Mouse (Mus musculus) liver, embryonic 16.5 days (tissue): ENCODE measurements around the gene Ankmy1. TPM values are rescaled to one million over a fixed set of nuclear protein-coding genes. Genes with fewer than 3 reads are reported as not detected.

Experiments
- ATAC-seq: fragments of 200-750 bp; cut with Nextera tagmentation; 2 replicates; pipeline ENCODE4 v1.8.0; 2017; ENCODE audit warnings: low read depth, mild to moderate bottlenecking, moderate number of reproducible peaks, moderate library complexity
- H3K27ac ChIP-seq: fragments of 300-500 bp; sonication (generic); 2 replicates; pipeline ENCODE4 v1.5.1; 2014; ENCODE audit warnings: mild to moderate bottlenecking, low read length
- H3K27me3 ChIP-seq: fragments of 300-500 bp; sonication (generic); 2 replicates; pipeline ENCODE4 v1.6.1; 2014; ENCODE audit warnings: low read depth, low read length, mixed read lengths; ENCODE audit not compliant: control insufficient read depth, insufficient read depth
- H3K36me3 ChIP-seq: fragments of 300-500 bp; sonication (generic); 2 replicates; pipeline ENCODE4 v1.6.1; 2014; ENCODE audit warnings: mild to moderate bottlenecking; ENCODE audit not compliant: control insufficient read depth, insufficient read depth
- H3K4me1 ChIP-seq: fragments of 300-500 bp; sonication (generic); 2 replicates; pipeline ENCODE4 v1.6.1; 2014; ENCODE audit warnings: low read depth, low read length, mixed read lengths; ENCODE audit not compliant: control insufficient read depth
- H3K4me2 ChIP-seq: fragments of 300-500 bp; sonication (generic); 2 replicates; pipeline ENCODE4 v1.6.1; 2014; ENCODE audit warnings: low read depth, low read length, mixed read lengths
- H3K4me3 ChIP-seq: fragments of 300-500 bp; sonication (generic); 2 replicates; pipeline ENCODE4 v1.5.1; 2014; ENCODE audit warnings: low read depth, mild to moderate bottlenecking, low read length
- H3K9ac ChIP-seq: fragments of 300-500 bp; sonication (generic); 2 replicates; pipeline ENCODE4 v1.6.1; 2014; ENCODE audit warnings: low read depth, low read length
- H3K9me3 ChIP-seq: fragments of 300-500 bp; sonication (generic); replicated peaks from 2 replicates; pipeline ENCODE4 v1.6.1; 2016; ENCODE audit warnings: low read length; ENCODE audit not compliant: control insufficient read depth
- WGBS: fragments of 180-500 bp; shearing (Covaris S2); extraction: QIAGEN DNeasy Blood & Tissue Kit; methylation state at CpG from one replicate; pipeline ENCODE4 v1.1.7; 2014; ENCODE audit not compliant: insufficient replicate concordance; 5-methylcytosine and 5-hydroxymethylcytosine counted together
- polyA plus RNA-seq: library from polyadenylated mRNA; unstranded; fragments of >200 nt; fragmentation: Nextera tagmentation; extraction: Ambion mirVana; gene quantifications from 2 replicates; pipeline ENCODE4 v1.2.1, GENCODE M21; 2015

The Ankmy1 gene
- polyA plus RNA-seq, 1 experiment from 2014 or later = not detected

- Histone ChIP-seq H3K4me3 (no peak overlapping the region), H3K4me1 (no peaks in the 10 kb centered on the region), H3K4me2 (no peak overlapping the region), H3K9ac (no peak overlapping the region), H3K36me3 (no peaks in the 10 kb centered on the region), H3K27ac (no peak overlapping the region), H3K27me3 (no peaks in the 10 kb centered on the region), H3K9me3 (no peaks in the 10 kb centered on the region)
- 72% methylated on average over 6 of the region's 6 CpGs for WGBS
- ATAC-seq = no peak
Observed at GRCm38 (mm10) chr1:92881982-92882381, 20.7 kb downstream of the Ankmy1 start.

- Histone ChIP-seq H3K27me3 (no peaks in the 10 kb centered on the region), H3K36me3 (no peaks in the 10 kb centered on the region), H3K9ac (no peak overlapping the region), H3K4me1 (no peaks in the 10 kb centered on the region), H3K4me3 (no peak overlapping the region), H3K4me2 (no peak overlapping the region), H3K9me3 (no peaks in the 10 kb centered on the region), H3K27ac (no peak overlapping the region)
- 69% methylated on average over 5 of the region's 5 CpGs for WGBS
- ATAC-seq = no peak
Observed at GRCm38 (mm10) chr1:92880101-92880500, 22.6 kb downstream of the Ankmy1 start.

- H3K36me3 ChIP-seq = no peaks in the 10 kb centered on the region
- no peaks in the 10 kb centered on the region for H3K4me1 ChIP-seq
- WGBS = 74% methylated on average over 12 of the region's 12 CpGs
- ATAC-seq = no peak
- H3K9me3 ChIP-seq = no peaks in the 10 kb centered on the region
- no peak overlapping the region for H3K27ac ChIP-seq
- no peak overlapping the region for H3K4me3 ChIP-seq
- no peak overlapping the region for H3K9ac ChIP-seq
- H3K4me2 ChIP-seq = no peak overlapping the region
- H3K27me3 ChIP-seq = no peaks in the 10 kb centered on the region
Observed at GRCm38 (mm10) chr1:92879266-92879665, 23.4 kb downstream of the Ankmy1 start.

GRCm38 (mm10) chr1:92878066-92878741, 24.5 kb downstream of the Ankmy1 start:
- H3K9ac ChIP-seq = no peak overlapping the region
- no peaks in the 10 kb centered on the region for H3K4me1 ChIP-seq
- H3K9me3 ChIP-seq = no peaks in the 10 kb centered on the region
- WGBS = 66% methylated on average over 13 of the region's 13 CpGs
- no peak overlapping the region for H3K27ac ChIP-seq
- no peak for ATAC-seq
- no peaks in the 10 kb centered on the region for H3K36me3 ChIP-seq
- H3K27me3 ChIP-seq = no peaks in the 10 kb centered on the region
- H3K4me3 ChIP-seq = no peak overlapping the region
- no peak overlapping the region for H3K4me2 ChIP-seq

- no peak for ATAC-seq
- Histone ChIP-seq H3K36me3 (no peaks in the 10 kb centered on the region), H3K9me3 (no peaks in the 10 kb centered on the region), H3K4me3 (no peak overlapping the region), H3K27me3 (no peaks in the 10 kb centered on the region), H3K4me1 (no peaks in the 10 kb centered on the region), H3K27ac (no peak overlapping the region), H3K4me2 (no peak overlapping the region), H3K9ac (no peak overlapping the region)
- 55% methylated on average over 12 of the region's 12 CpGs for WGBS
Observed at GRCm38 (mm10) chr1:92877431-92877978, 25.2 kb downstream of the Ankmy1 start.

- no peak overlapping the region for H3K4me3 ChIP-seq
- ATAC-seq = no peak
- H3K4me2 ChIP-seq = no peak overlapping the region
- H3K4me1 ChIP-seq = no peaks in the 10 kb centered on the region
- 54% methylated on average over 8 of the region's 8 CpGs for WGBS
- H3K9me3 ChIP-seq = no peaks in the 10 kb centered on the region
- no peak overlapping the region for H3K27ac ChIP-seq
- no peaks in the 10 kb centered on the region for H3K27me3 ChIP-seq
- H3K9ac ChIP-seq = no peak overlapping the region
- H3K36me3 ChIP-seq = no peaks in the 10 kb centered on the region
Observed at GRCm38 (mm10) chr1:92875360-92876111, 27.2 kb downstream of the Ankmy1 start.

GRCm38 (mm10) chr1:92874011-92874410, 28.7 kb downstream of the Ankmy1 start:
- Histone ChIP-seq H3K9ac (no peak overlapping the region), H3K9me3 (no peaks in the 10 kb centered on the region), H3K36me3 (no peaks in the 10 kb centered on the region), H3K4me3 (no peak overlapping the region), H3K27ac (no peak overlapping the region), H3K4me2 (no peak overlapping the region), H3K4me1 (no peaks in the 10 kb centered on the region), H3K27me3 (no peaks in the 10 kb centered on the region)
- ATAC-seq = no peak
- 77% methylated on average over 3 of the region's 3 CpGs for WGBS

GRCm38 (mm10) chr1:92872666-92873065, 30.0 kb downstream of the Ankmy1 start:
- H3K27ac ChIP-seq = no peak overlapping the region
- H3K4me2 ChIP-seq = no peak overlapping the region
- no peak for ATAC-seq
- WGBS = 62% methylated on average over 7 of the region's 7 CpGs
- H3K4me3 ChIP-seq = no peak overlapping the region
- H3K9me3 ChIP-seq = no peaks in the 10 kb centered on the region
- no peak overlapping the region for H3K9ac ChIP-seq
- H3K4me1 ChIP-seq = no peaks in the 10 kb centered on the region
- no peaks in the 10 kb centered on the region for H3K27me3 ChIP-seq
- no peaks in the 10 kb centered on the region for H3K36me3 ChIP-seq

- Histone ChIP-seq H3K4me2 (no peak overlapping the region), H3K4me1 (no peaks in the 10 kb centered on the region), H3K27me3 (no peaks in the 10 kb centered on the region), H3K36me3 (no peaks in the 10 kb centered on the region), H3K9me3 (no peaks in the 10 kb centered on the region), H3K4me3 (no peak overlapping the region), H3K27ac (no peak overlapping the region), H3K9ac (no peak overlapping the region)
- WGBS = 39% methylated on average over 2 of the region's 2 CpGs
- ATAC-seq = no peak
Observed at GRCm38 (mm10) chr1:92869985-92870384, 32.7 kb downstream of the Ankmy1 start.
